Mouse (Mus musculus): Measurements from ENCODE around the gene Olfr156. TPM values are rescaled to one million over a fixed set of nuclear protein-coding genes. Genes with fewer than 3 reads are reported as not detected.

Gene Olfr156
- polyA plus RNA-seq (2012; rRNA removed; ENCODE audit: low replicate concordance) = not detected in 2 replicates

GRCm38 (mm10) chr4:43823845-43824337, at the start of gene Olfr156:
Olfr156 (minus strand) TSS chr4:43823895.

GRCm38 (mm10) chr4:43851265-43851664, 27.6 kb upstream of the Olfr156 start, which contains the start of gene Olfr155:
Olfr155 (plus strand) TSS chr4:43851565.

GRCm38 (mm10) chr4:43840101-43840500, 16.4 kb upstream of the Olfr156 start, which contains the start of gene Olfr157:
Olfr157 (minus strand) TSS chr4:43840201.

GRCm38 (mm10) chr4:43770909-43771308, 52.8 kb downstream of the Olfr156 start, which contains the start of gene Olfr159:
Olfr159 (minus strand) TSS chr4:43771009.

Other genes with a start within 250 kb of the Olfr156 start
- gene Rgp1, start 245.2 kb downstream of the Olfr156 start, polyA plus RNA-seq (2012; rRNA removed; ENCODE audit: low replicate concordance) = 73.9 and 79.3 TPM in 2 replicates
- 29.8 and 35.8 TPM in 2 replicates for gene Gba2, start 245.0 kb downstream of the Olfr156 start, polyA plus RNA-seq (2012; rRNA removed; ENCODE audit: low replicate concordance)
- gene Msmp, start 239.4 kb downstream of the Olfr156 start, polyA plus RNA-seq (2012; rRNA removed; ENCODE audit: low replicate concordance) = 0.62 and 3.8 TPM in 2 replicates
- gene Npr2, start 192.0 kb downstream of the Olfr156 start, polyA plus RNA-seq (2012; rRNA removed; ENCODE audit: low replicate concordance) = 94.7 and 95.6 TPM in 2 replicates
- 0.69 and 1.1 TPM in 2 replicates for gene Spag8, start 170.3 kb downstream of the Olfr156 start, polyA plus RNA-seq (2012; rRNA removed; ENCODE audit: low replicate concordance)
- 105 and 166 TPM in 2 replicates for gene Hint2, start 167.4 kb downstream of the Olfr156 start, polyA plus RNA-seq (2012; rRNA removed; ENCODE audit: low replicate concordance)
- 14.5 and 16.6 TPM in 2 replicates for gene Tmem8b, start 154.9 kb downstream of the Olfr156 start, polyA plus RNA-seq (2012; rRNA removed; ENCODE audit: low replicate concordance)
- gene Fam221b, start 154.8 kb downstream of the Olfr156 start, polyA plus RNA-seq (2012; rRNA removed; ENCODE audit: low replicate concordance) = 0.07 and 0.10 TPM in 2 replicates
- not detected in 2 replicates for gene Olfr70, start 123.1 kb downstream of the Olfr156 start, polyA plus RNA-seq (2012; rRNA removed; ENCODE audit: low replicate concordance)
- gene Olfr71, start 113.6 kb downstream of the Olfr156 start, polyA plus RNA-seq (2012; rRNA removed; ENCODE audit: low replicate concordance) = not detected in 2 replicates
- gene Hrct1, start 96.7 kb downstream of the Olfr156 start, polyA plus RNA-seq (2012; rRNA removed; ENCODE audit: low replicate concordance) = 8.2 and 78.2 TPM in 2 replicates
- 3.1 and 20.2 TPM in 2 replicates for gene Spaar, start 93.9 kb downstream of the Olfr156 start, polyA plus RNA-seq (2012; rRNA removed; ENCODE audit: low replicate concordance)
- 0.13 TPM in 1 of 2 replicates, not detected in the other for gene Olfr159, start 52.9 kb downstream of the Olfr156 start, polyA plus RNA-seq (2012; rRNA removed; ENCODE audit: low replicate concordance)
- 0.04 TPM in 1 of 2 replicates, not detected in the other for gene Olfr157, start 16.3 kb upstream of the Olfr156 start, polyA plus RNA-seq (2012; rRNA removed; ENCODE audit: low replicate concordance)
- gene Olfr155, start 27.7 kb upstream of the Olfr156 start, polyA plus RNA-seq (2012; rRNA removed; ENCODE audit: low replicate concordance) = not detected in 2 replicates
- 8.0 and 33.4 TPM in 2 replicates for gene Reck, start 51.6 kb upstream of the Olfr156 start, polyA plus RNA-seq (2012; rRNA removed; ENCODE audit: low replicate concordance)
- gene Glipr2, start 133.5 kb upstream of the Olfr156 start, polyA plus RNA-seq (2012; rRNA removed; ENCODE audit: low replicate concordance) = 14.6 and 29.1 TPM in 2 replicates
- 0.11 and 0.22 TPM in 2 replicates for gene Ccin, start 159.6 kb upstream of the Olfr156 start, polyA plus RNA-seq (2012; rRNA removed; ENCODE audit: low replicate concordance)
- 139 and 199 TPM in 2 replicates for gene Clta, start 180.6 kb upstream of the Olfr156 start, polyA plus RNA-seq (2012; rRNA removed; ENCODE audit: low replicate concordance)